In the genomic region with DNA sequence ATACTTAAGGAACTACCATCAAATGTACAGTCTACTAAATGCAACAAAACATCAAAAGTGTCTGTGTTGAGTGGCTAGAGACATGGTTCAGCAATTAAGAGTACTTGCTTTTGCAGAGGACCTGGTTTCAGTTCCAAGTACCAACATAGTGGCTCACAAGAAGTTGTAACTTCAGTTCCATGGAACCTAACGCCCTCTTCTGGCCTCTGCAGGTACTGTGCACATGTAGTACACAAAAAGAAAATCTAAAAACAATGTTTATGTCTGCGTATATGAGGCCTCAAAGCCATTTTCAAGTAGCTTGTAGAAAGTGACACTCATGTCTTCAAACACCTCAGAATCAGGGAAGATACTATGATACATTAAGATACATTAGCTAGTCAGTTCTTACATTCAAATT, we compare ENCODE assay signal across 18 mouse cellular contexts. TPM values are rescaled to one million over a fixed set of nuclear protein-coding genes. Genes with fewer than 3 reads are reported as not detected.
DNase-seq lines count a peak whose midpoint lies in the region; ATAC-seq and TF ChIP-seq lines count a peak whose summit lies in the region.
"Had no signal": no experiment of that assay in that cellular context is flagged by ENCODE, and none has a peak within 500 bp of the region (broad histone marks: within the 10 kb centered on the region; RNA-seq: fewer than 3 reads in every experiment).

No protein-coding gene starts in this region.

- no peaks in the 10 kb centered on the region for H3K4me1 ChIP-seq in heart, adult 2 months (ENCODE audit: control insufficient read depth, insufficient read depth, low read length)
- no peaks in the 10 kb centered on the region for H3K4me1 ChIP-seq in heart, embryonic 11.5 days (ENCODE audit: control insufficient read depth, insufficient read depth, low read length)
- H3K4me1 ChIP-seq in midbrain, postnatal 0 days (ENCODE audit: insufficient read depth, low read length) = no peaks in the 10 kb centered on the region
- H3K4me1 ChIP-seq in midbrain, embryonic 11.5 days (ENCODE audit: control insufficient read depth, insufficient read depth, low read length) = no peaks in the 10 kb centered on the region
- peaks cover 2% of the 10 kb centered on the region; the same call in 1 of the 2 replicates for H3K4me1 ChIP-seq in G1E (ENCODE audit: insufficient read depth, low read depth, low read length)
- H3K4me1 ChIP-seq: hindbrain, embryonic 12.5 days had no signal

- no peak overlapping the region for H3K4me2 ChIP-seq in heart, embryonic 11.5 days
- no peak overlapping the region for H3K4me2 ChIP-seq in midbrain, postnatal 0 days (ENCODE audit: low read depth, low read length, poor library complexity, severe bottlenecking)
- no peak overlapping the region for H3K4me2 ChIP-seq in midbrain, embryonic 11.5 days
- H3K4me2 ChIP-seq: embryonic facial prominence, embryonic 13.5 days; hindbrain, embryonic 12.5 days had no signal

- no peak for DNase-seq in heart, adult 2 months
- no peak for DNase-seq in midbrain, postnatal 0 days (ENCODE audit: low spot score)
- no peak for DNase-seq in midbrain, embryonic 11.5 days (ENCODE audit: low spot score, missing footprints)
- no peak for DNase-seq in G1E (ENCODE audit: low spot score)
- peak; percentile 20 for DNase-seq in naive thymus-derived CD4-positive, alpha-beta T cell, adult 2 months (ENCODE audit: low read depth)
- DNase-seq in gastrocnemius, postnatal 4 days (ENCODE audit: low spot score in 2 of 2) = no peak
- no peak for DNase-seq in heart, adult 9 months (ENCODE audit: low spot score in 2 of 2)
- DNase-seq: adrenal gland, adult 2 months; cerebellum, adult 2 months; kidney, postnatal 10 days; layer of hippocampus, adult 9-11 months; liver; lung, postnatal 14 days had no signal

- no peak for TF ChIP-seq EP300 in heart, adult 2 months (IDR thresholded peaks at IDR 0.05; ENCODE audit: insufficient read depth, low read depth, low read length)

- WGBS in heart, adult 2 months = 77% methylated on average over 2 of the region's 2 CpGs
- WGBS in heart, embryonic 11.5 days (ENCODE audit: insufficient replicate concordance) = 66% methylated on average over 2 of the region's 2 CpGs
- 68% methylated on average over 2 of the region's 2 CpGs for WGBS in midbrain, postnatal 0 days
- whole genome bisulfite sequencing in midbrain, embryonic 11.5 days = 75% methylated on average over 2 of the region's 2 CpGs

- no peaks in the 10 kb centered on the region for H3K27me3 ChIP-seq in heart, adult 2 months (ENCODE audit: control insufficient read depth, insufficient read depth, low read length)
- H3K27me3 ChIP-seq in heart, embryonic 11.5 days (ENCODE audit: control insufficient read depth, insufficient read depth, low read length) = no peaks in the 10 kb centered on the region
- no peaks in the 10 kb centered on the region for H3K27me3 ChIP-seq in midbrain, postnatal 0 days (ENCODE audit: insufficient read depth, low read length)
- H3K27me3 ChIP-seq in midbrain, embryonic 11.5 days (ENCODE audit: control insufficient read depth, insufficient read depth, low read length) = no peaks in the 10 kb centered on the region
- no peaks in the 10 kb centered on the region for H3K27me3 ChIP-seq in G1E (ENCODE audit: insufficient read depth, low read length)
- H3K27me3 ChIP-seq: embryonic facial prominence, embryonic 13.5 days; hindbrain, embryonic 12.5 days had no signal

- TF ChIP-seq CTCF in heart, adult 2 months (IDR thresholded peaks at IDR 0.05) = peak; percentile 42
- peak; percentile 30; the same call in 1 of the 2 replicates for TF ChIP-seq CTCF in midbrain, postnatal 0 days (IDR thresholded peaks at IDR 0.05)
- TF ChIP-seq CTCF in G1E (IDR thresholded peaks at IDR 0.05; ENCODE audit: low read depth, low read length) = peak; percentile 22; the same call in 1 of the 2 replicates

- intact Hi-C loops in heart, adult 2 months (cut with DNase I) = no loop called here

- H3K36me3 ChIP-seq in heart, adult 2 months (ENCODE audit: control insufficient read depth, insufficient read depth, low read length) = no peaks in the 10 kb centered on the region
- H3K36me3 ChIP-seq in heart, embryonic 11.5 days (ENCODE audit: control insufficient read depth, insufficient read depth, low read length) = no peaks in the 10 kb centered on the region
- H3K36me3 ChIP-seq in midbrain, postnatal 0 days (ENCODE audit: insufficient read depth, low read length) = no peaks in the 10 kb centered on the region
- no peaks in the 10 kb centered on the region for H3K36me3 ChIP-seq in midbrain, embryonic 11.5 days (ENCODE audit: control insufficient read depth, insufficient read depth, low read length)
- peaks cover 51% of the 10 kb centered on the region for H3K36me3 ChIP-seq in G1E (replicated peaks)
- H3K36me3 ChIP-seq: embryonic facial prominence, embryonic 13.5 days; hindbrain, embryonic 12.5 days had no signal

- TF ChIP-seq POLR2A in heart, adult 2 months (IDR thresholded peaks at IDR 0.05; ENCODE audit: insufficient read depth, low read depth, low read length) = no peak

- no peak overlapping the region for H3K27ac ChIP-seq in heart, adult 2 months
- H3K27ac ChIP-seq in heart, embryonic 11.5 days (ENCODE audit: low read depth, low read length) = no peak overlapping the region
- no peak overlapping the region for H3K27ac ChIP-seq in midbrain, postnatal 0 days (ENCODE audit: low read depth, low read length)
- H3K27ac ChIP-seq in midbrain, embryonic 11.5 days (ENCODE audit: low read depth, low read length) = no peak overlapping the region
- H3K27ac ChIP-seq: embryonic facial prominence, embryonic 13.5 days; hindbrain, embryonic 12.5 days had no signal

- H3K9ac ChIP-seq in heart, adult 2 months (ENCODE audit: low read depth, low read length) = no peak overlapping the region
- H3K9ac ChIP-seq in heart, embryonic 11.5 days (ENCODE audit: low read depth, low read length) = no peak overlapping the region
- H3K9ac ChIP-seq in midbrain, postnatal 0 days (replicated peaks; ENCODE audit: low read length, poor library complexity, severe bottlenecking) = no peak overlapping the region
- no peak overlapping the region for H3K9ac ChIP-seq in midbrain, embryonic 11.5 days (ENCODE audit: low read length)
- H3K9ac ChIP-seq: embryonic facial prominence, embryonic 13.5 days; hindbrain, embryonic 12.5 days had no signal

- H3K79me2 ChIP-seq in heart, adult 2 months (replicated peaks; ENCODE audit: control insufficient read depth, insufficient read depth, low read length) = no peaks in the 10 kb centered on the region

- H3K4me3 ChIP-seq in heart, adult 2 months = no peak overlapping the region
- no peak overlapping the region for H3K4me3 ChIP-seq in heart, embryonic 11.5 days (ENCODE audit: low read depth, low read length)
- H3K4me3 ChIP-seq in midbrain, postnatal 0 days (ENCODE audit: low read depth, low read length) = no peak overlapping the region
- H3K4me3 ChIP-seq in midbrain, embryonic 11.5 days (ENCODE audit: low read depth, low read length) = no peak overlapping the region
- H3K4me3 ChIP-seq in G1E (ENCODE audit: low read depth, low read length) = no peak overlapping the region
- H3K4me3 ChIP-seq: embryonic facial prominence, embryonic 13.5 days; hindbrain, embryonic 12.5 days; myocyte had no signal

- no peak for ATAC-seq in heart, embryonic 11.5 days (replicated peaks; ENCODE audit: insufficient number of reproducible peaks, low FRiP score, low TSS enrichment)
- no peak for ATAC-seq in midbrain, postnatal 0 days (ENCODE audit: low FRiP score)
- no peak for ATAC-seq in midbrain, embryonic 11.5 days (ENCODE audit: low FRiP score)
- ATAC-seq in G1E (ENCODE audit: extremely low read depth, insufficient number of reproducible peaks, low FRiP score, poor library complexity, severe bottlenecking) = no peak
- ATAC-seq: intestine, embryonic 16.5 days had no signal

- no peaks in the 10 kb centered on the region for H3K9me3 ChIP-seq in heart, embryonic 11.5 days (replicated peaks; ENCODE audit: control insufficient read depth, low read length)
- no peaks in the 10 kb centered on the region for H3K9me3 ChIP-seq in midbrain, postnatal 0 days (ENCODE audit: low read length)
- no peaks in the 10 kb centered on the region for H3K9me3 ChIP-seq in midbrain, embryonic 11.5 days (ENCODE audit: control insufficient read depth, low read length)
- no peaks in the 10 kb centered on the region for H3K9me3 ChIP-seq in G1E (replicated peaks)
- H3K9me3 ChIP-seq: embryonic facial prominence, embryonic 13.5 days; hindbrain, embryonic 12.5 days had no signal

RNA-seq across cellular contexts. Expression of a gene that starts 48.4 kb away (rescaled TPM):
- total RNA-seq in heart, adult 2 months (2021) = 1 to 10 TPM; 6.6 to 8.9 TPM
- polyA plus RNA-seq in heart, adult 2 months (2012; rRNA removed) = 6.2 TPM in 2 replicates
- 20.9 and 29.1 TPM in 2 replicates for polyA plus RNA-seq in heart, embryonic 11.5 days (2014; fragmentation: Nextera tagmentation; extraction: Ambion mirVana)
- total RNA-seq in midbrain, postnatal 0 days (2014; rRNA removed) = 23.7 and 26.8 TPM in 2 replicates
- polyA plus RNA-seq in midbrain, postnatal 0 days (2015; fragmentation: Nextera tagmentation; extraction: Ambion mirVana) = 24.4 and 27.8 TPM in 2 replicates
- 33.7 and 39.6 TPM in 2 replicates for polyA plus RNA-seq in midbrain, embryonic 11.5 days (2014; fragmentation: Nextera tagmentation; extraction: Ambion mirVana)
- total RNA-seq in G1E (2014; fragmentation: Nextera tagmentation) = 38.4 and 50.6 TPM in 2 replicates
- total RNA-seq in G1E (2017) = 12.3 and 15.0 TPM in 2 replicates
- 24.7 and 25.8 TPM in 2 replicates for polyA plus RNA-seq in G1E (2012)
- 10 to 100 TPM; 13.8 to 14.4 TPM for total RNA-seq in gastrocnemius, postnatal 4 days (2021)
